Mouse (Mus musculus) ovary, adult 2 months (tissue): ENCODE results near the gene Lrrc49. TPM values are rescaled to one million over a fixed set of nuclear protein-coding genes. Genes with fewer than 3 reads are reported as not detected.

ENCODE experiments used
- polyA plus RNA-seq: library from polyadenylated mRNA; depleted of rRNA; stranded (reverse); fragments of >200 nt; gene quantifications from 2 replicates; pipeline ENCODE4 v1.2.3, GENCODE M21; 2012; rRNA removed

The Lrrc49 gene
- 4.5 and 4.8 TPM in 2 replicates for polyA plus RNA-seq

DNA sequence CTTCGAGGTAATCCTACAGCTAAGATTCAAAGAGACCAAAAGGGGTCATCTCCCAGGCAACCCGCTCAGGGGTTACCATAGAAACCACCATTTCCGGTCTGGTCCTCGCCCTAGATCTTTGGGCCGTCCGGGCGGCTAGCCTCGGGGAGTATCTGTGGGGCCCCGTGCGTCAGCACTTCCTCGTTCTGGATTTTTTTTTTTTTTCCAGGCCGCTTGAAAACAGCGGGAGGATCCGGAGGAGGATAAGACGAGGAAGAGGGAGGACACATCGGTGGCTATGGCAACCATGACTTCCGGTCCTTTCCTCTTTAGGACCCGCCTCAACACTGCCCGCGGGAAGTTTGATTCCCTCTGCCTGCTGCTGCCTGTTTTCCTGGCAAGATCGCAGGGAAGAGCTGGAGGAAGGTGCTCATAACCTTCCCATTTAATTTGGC is at the start of gene Lrrc49:
TSS of gene Lrrc49 (minus strand) at position 268 of the 434 bp plus-strand sequence.

DNA sequence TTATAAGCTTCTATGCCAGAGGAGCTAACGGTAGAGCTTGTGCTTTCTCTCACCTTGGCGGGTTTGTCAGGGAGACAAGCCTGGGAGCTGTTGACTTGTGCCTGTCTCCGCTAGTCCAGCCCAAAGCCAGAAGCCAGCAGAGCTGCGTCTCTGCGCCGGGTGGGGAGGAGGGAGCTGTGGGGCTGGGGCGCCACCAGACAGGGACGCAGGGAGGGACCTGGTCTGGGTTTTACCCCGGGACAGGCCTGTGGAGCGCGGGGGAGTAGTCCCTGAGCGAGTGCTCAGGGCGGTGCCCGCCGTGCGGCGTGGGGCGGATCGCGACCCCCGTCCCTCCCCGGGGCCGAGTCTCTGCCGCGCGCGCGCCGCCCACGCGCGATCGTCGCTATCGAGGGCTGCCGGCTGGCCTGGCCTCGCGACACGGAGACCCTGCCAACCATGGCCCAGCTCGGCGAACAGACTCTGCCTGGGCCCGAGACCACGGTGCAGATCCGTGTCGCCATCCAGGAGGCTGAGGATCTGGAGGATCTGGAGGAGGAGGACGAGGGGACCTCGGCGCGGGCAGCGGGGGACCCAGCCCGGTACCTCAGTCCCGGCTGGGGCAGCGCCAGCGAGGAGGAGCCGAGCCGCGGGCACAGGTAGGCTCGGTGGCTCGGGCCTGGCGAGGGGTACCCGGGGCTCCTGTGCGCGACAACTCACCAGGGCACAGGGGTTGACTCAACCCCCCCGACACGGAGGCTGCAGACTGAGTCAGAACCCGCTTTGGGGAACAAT is 25.0 kb upstream of the Lrrc49 start, which contains the start of gene Larp6:
TSS of gene Larp6 (plus strand) at position 219 of the 771 bp plus-strand sequence.

GRCm38 (mm10) chr9:60521806-60522264 is 166.1 kb downstream of the Lrrc49 start, which contains the start of gene Thsd4:
Thsd4 (minus strand) TSS chr9:60522046.

Other genes with a start within 250 kb of the Lrrc49 start
- gene Thsd4, start 166.1 kb downstream of the Lrrc49 start, polyA plus RNA-seq: 21.3 and 23.5 TPM in 2 replicates
- 2.6 and 3.6 TPM in 2 replicates for gene Larp6, start 24.8 kb upstream of the Lrrc49 start, polyA plus RNA-seq
- gene Uaca, start 106.4 kb upstream of the Lrrc49 start, polyA plus RNA-seq: 6.6 and 7.0 TPM in 2 replicates